Mouse (Mus musculus) CH12.LX (cell line): ENCODE results near the gene Maml2. TPM values are rescaled to one million over a fixed set of nuclear protein-coding genes. Genes with fewer than 3 reads are reported as not detected.

ENCODE experiments used
- DNase-seq: peaks from one replicate; pipeline ENCODE4 v3.0.0-alpha.2; 2013; ENCODE audit errors: extremely low read depth
- H3K27ac ChIP-seq: 2 replicates; pipeline ENCODE4 v1.5.1; 2012; ENCODE audit warnings: low read depth, mild to moderate bottlenecking, control low read depth, moderate library complexity; ENCODE audit not compliant: insufficient read depth
- H3K27me3 ChIP-seq: replicated peaks from 2 replicates; pipeline ENCODE3; 2012; ENCODE audit warnings: inconsistent platforms
- H3K36me3 ChIP-seq, 2 experiments: replicated peaks in 1 of 2; 2 replicates each; pipeline versions ENCODE3 to v1.6.1; 2012; ENCODE audit warnings: inconsistent platforms in 1 of 2, low read length in 1 of 2, mild to moderate bottlenecking in 1 of 2, mixed read lengths in 1 of 2, moderate library complexity in 1 of 2; ENCODE audit not compliant: control insufficient read depth in 1 of 2, insufficient read depth in 1 of 2
- H3K4me1 ChIP-seq, 2 experiments: 2 replicates each; pipeline ENCODE4 v1.6.1; 2012; ENCODE audit warnings: inconsistent platforms in 1 of 2, moderate library complexity in 1 of 2; ENCODE audit not compliant: insufficient read depth in 2 of 2, control insufficient read depth in 1 of 2
- H3K4me2 ChIP-seq: 2 replicates; pipeline ENCODE4 v1.6.1; 2012; ENCODE audit warnings: low read depth, mild to moderate bottlenecking, control low read depth; ENCODE audit not compliant: poor library complexity, insufficient read depth, severe bottlenecking
- H3K4me3 ChIP-seq, 3 experiments: fragments of 150-350 bp in 1 of 3; sonication (generic) in 1 of 3; replicated peaks in 1 of 3; 2 replicates each; pipeline versions ENCODE3 to v1.5.1; 2011 to 2012; ENCODE audit warnings: low read depth in 2 of 3, low read length in 2 of 3, mild to moderate bottlenecking in 2 of 3, moderate library complexity in 2 of 3, control low read depth in 1 of 3, improper control_type of control experiment in 1 of 3, inconsistent platforms in 1 of 3, mixed read lengths in 1 of 3; ENCODE audit not compliant: poor library complexity in 1 of 3
- H3K79me2 ChIP-seq: replicated peaks from 2 replicates; pipeline ENCODE4 v1.6.1; 2012; ENCODE audit warnings: mild to moderate bottlenecking, moderate library complexity; ENCODE audit not compliant: control insufficient read depth, poor library complexity, insufficient read depth, severe bottlenecking; ENCODE audit errors: extremely low read depth
- H3K9ac ChIP-seq: 2 replicates; pipeline ENCODE4 v1.6.1; 2012; ENCODE audit warnings: low read depth, mild to moderate bottlenecking, control low read depth, moderate library complexity; ENCODE audit not compliant: insufficient read depth
- H3K9me3 ChIP-seq: replicated peaks from 2 replicates; pipeline ENCODE3; 2012; ENCODE audit warnings: low read length, inconsistent platforms, mixed read lengths
- BHLHE40 ChIP-seq: IDR thresholded peaks from 2 replicates; pipeline ENCODE4 v1.6.1; 2011; ENCODE audit warnings: mild to moderate bottlenecking, low read depth, low read length, improper control_type of control experiment
- CHD1 ChIP-seq: IDR thresholded peaks from 2 replicates; pipeline ENCODE4 v1.6.1; 2012; ENCODE audit warnings: low read depth, low read length, improper control_type of control experiment, inconsistent platforms
- CHD2 ChIP-seq: IDR thresholded peaks from 2 replicates; pipeline ENCODE4 v1.6.1; 2011; ENCODE audit warnings: low read length, improper control_type of control experiment
- CTCF ChIP-seq, 2 experiments: IDR thresholded peaks in 1 of 2; conservative IDR thresholded peaks in 1 of 2; 2 replicates each; pipeline ENCODE4 v1.5.1; 2011 to 2012; ENCODE audit warnings: low read depth in 2 of 2, low read length in 2 of 2, improper control_type of control experiment in 1 of 2, inconsistent platforms in 1 of 2, mild to moderate bottlenecking in 1 of 2, moderate library complexity in 1 of 2
- EP300 ChIP-seq: IDR thresholded peaks from 2 replicates; pipeline ENCODE4 v1.6.1; 2011; ENCODE audit warnings: low read length, improper control_type of control experiment
- ETS1 ChIP-seq: conservative IDR thresholded peaks from 2 replicates; pipeline ENCODE4 v1.6.1; 2012; ENCODE audit warnings: low read depth, mild to moderate bottlenecking, inconsistent platforms, low read length, improper control_type of control experiment, moderate library complexity
- HCFC1 ChIP-seq: IDR thresholded peaks from 2 replicates; pipeline ENCODE4 v1.6.1; 2012; ENCODE audit warnings: low read depth, mild to moderate bottlenecking, inconsistent platforms, low read length, improper control_type of control experiment
- IRF4 ChIP-seq: IDR thresholded peaks from 2 replicates; pipeline ENCODE4 v1.6.1; 2014; ENCODE audit warnings: low read depth, mild to moderate bottlenecking, inconsistent platforms, low read length, improper control_type of control experiment
- JUND ChIP-seq: conservative IDR thresholded peaks from 2 replicates; pipeline ENCODE4 v1.6.1; 2011; ENCODE audit warnings: low read depth, low read length, improper control_type of control experiment
- KAT2A ChIP-seq: IDR thresholded peaks from 2 replicates; pipeline ENCODE4 v1.6.1; 2012; ENCODE audit warnings: low read length, improper control_type of control experiment, inconsistent platforms; ENCODE audit not compliant: insufficient replicate concordance
- MAFK ChIP-seq: IDR thresholded peaks from 2 replicates; pipeline ENCODE4 v1.6.1; 2011; ENCODE audit warnings: low read length, improper control_type of control experiment; ENCODE audit not compliant: insufficient replicate concordance
- MAX ChIP-seq: IDR thresholded peaks from 2 replicates; pipeline ENCODE4 v1.6.1; 2011; ENCODE audit warnings: low read length, improper control_type of control experiment
- MEF2A ChIP-seq: IDR thresholded peaks from 2 replicates; pipeline ENCODE4 v1.6.1; 2014; ENCODE audit warnings: low read depth, mild to moderate bottlenecking, inconsistent platforms, low read length, improper control_type of control experiment, borderline replicate concordance
- MXI1 ChIP-seq: IDR thresholded peaks from 2 replicates; pipeline ENCODE4 v1.6.1; 2011; ENCODE audit warnings: mild to moderate bottlenecking, low read depth, low read length, improper control_type of control experiment
- MYC ChIP-seq: IDR thresholded peaks from 2 replicates; pipeline ENCODE4 v1.6.1; 2011; ENCODE audit warnings: low read depth, mild to moderate bottlenecking, improper control_type of control experiment, low read length
- NRF1 ChIP-seq: IDR thresholded peaks from 2 replicates; pipeline ENCODE4 v1.6.1; 2014; ENCODE audit warnings: low read depth, mild to moderate bottlenecking, inconsistent platforms, low read length, improper control_type of control experiment, moderate library complexity
- POLR2A ChIP-seq: IDR thresholded peaks from 2 replicates; pipeline ENCODE4 v1.6.1; 2011; ENCODE audit warnings: low read depth, mild to moderate bottlenecking, improper control_type of control experiment, low read length
- POLR2AphosphoS2 ChIP-seq: IDR thresholded peaks from 2 replicates; pipeline ENCODE4 v1.6.1; 2011; ENCODE audit warnings: low read depth, low read length, improper control_type of control experiment
- RAD21 ChIP-seq: IDR thresholded peaks from 2 replicates; pipeline ENCODE4 v1.6.1; 2011; ENCODE audit warnings: low read depth, mild to moderate bottlenecking, low read length, improper control_type of control experiment, moderate library complexity
- RCOR1 ChIP-seq: conservative IDR thresholded peaks from 2 replicates; pipeline ENCODE4 v1.6.1; 2012; ENCODE audit warnings: low read depth, mild to moderate bottlenecking, inconsistent platforms, low read length, improper control_type of control experiment
- SIN3A ChIP-seq: IDR thresholded peaks from 2 replicates; pipeline ENCODE4 v1.6.1; 2012; ENCODE audit warnings: low read length, improper control_type of control experiment, inconsistent platforms
- SMC3 ChIP-seq: IDR thresholded peaks from 2 replicates; pipeline ENCODE4 v1.6.1; 2011; ENCODE audit warnings: low read depth, low read length, improper control_type of control experiment
- TBP ChIP-seq: conservative IDR thresholded peaks from 2 replicates; pipeline ENCODE4 v1.6.1; 2011; ENCODE audit warnings: low read depth, low read length, improper control_type of control experiment
- TCF12 ChIP-seq: IDR thresholded peaks from 2 replicates; pipeline ENCODE4 v1.6.1; 2014; ENCODE audit warnings: low read depth, mild to moderate bottlenecking, inconsistent platforms, low read length, improper control_type of control experiment
- USF1 ChIP-seq: IDR thresholded peaks from 2 replicates; pipeline ENCODE4 v1.6.1; 2014; ENCODE audit warnings: low read depth, mild to moderate bottlenecking, inconsistent platforms, low read length, improper control_type of control experiment
- USF2 ChIP-seq: conservative IDR thresholded peaks from 2 replicates; pipeline ENCODE4 v1.6.1; 2011; ENCODE audit warnings: low read depth, low read length, improper control_type of control experiment
- ZNF384 ChIP-seq: IDR thresholded peaks from 2 replicates; pipeline ENCODE4 v1.6.1; 2012; ENCODE audit warnings: low read depth, low read length, improper control_type of control experiment, inconsistent platforms
- dilution Hi-C: fragments of 300-500 bp; cut with MboI; formaldehyde crosslinking; loops from 2 replicates; pipeline ENCODE4 v1.14.3; 2020; ENCODE audit warnings: low sequenced_read_pairs; ENCODE audit not compliant: extremely low pct_unique_long_range_greater_than_20kb, extremely low pct_ligation_motif_present
- in situ Hi-C: fragments of 300-500 bp; cut with MboI; formaldehyde crosslinking; loops from 3 replicates; pipeline ENCODE4 v1.14.3; 2019; ENCODE audit warnings: low sequenced_read_pairs, low pct_ligation_motif_present, low pct_unique_long_range_greater_than_20kb, mixed read lengths
- polyA plus RNA-seq: library from polyadenylated mRNA; unstranded; fragments of >175 nt; gene quantifications from 2 replicates; pipeline ENCODE4 v1.2.1, GENCODE M21; 2012; ENCODE audit warnings: low read depth; ENCODE audit not compliant: insufficient read length
- total RNA-seq, 2 experiments: library from RNA; depleted of rRNA; stranded (reverse); fragments of 300-350 nt in 1 of 2; fragments of >200 nt in 1 of 2; gene quantifications; 2 replicates each; pipeline ENCODE4 v1.2.3; 2012 to 2014

Gene Maml2
- total and polyA plus RNA-seq, 3 experiments = 5.9 to 9.1 (median 5.9) TPM

GRCm38 (mm10) chr9:13465358-13466020 lies 167.7 kb downstream of the Maml2 start:
- Histone ChIP-seq H3K4me2 (peak overlapping the region; percentile 88; the same call in 1 of the 2 replicates), H3K4me1 (peaks cover 25 to 59% of the 10 kb centered on the region in 2 experiments), H3K36me3 (peaks cover 0 to 5% of the 10 kb centered on the region in 2 experiments), H3K9ac (peak overlapping the region; percentile 58; the same call in 1 of the 2 replicates), H3K27me3 (no peaks in the 10 kb centered on the region), H3K79me2 (0 out of 2 replicates have a peak, but pooled peaks cover 3% of the 10 kb centered on the region), H3K9me3 (no peaks in the 10 kb centered on the region), H3K4me3 (no peak overlapping the region), H3K27ac (no peak overlapping the region)
- dilution Hi-C loops = no loop called here
- in situ Hi-C loops = no loop called here
- no peak for DNase-seq
- TF ChIP-seq CHD1 (peak; percentile 24; the same call in 1 of the 2 replicates), JUND (no peak)
- TF ChIP-seq, all 38 proteins: peak for 1

DNA sequence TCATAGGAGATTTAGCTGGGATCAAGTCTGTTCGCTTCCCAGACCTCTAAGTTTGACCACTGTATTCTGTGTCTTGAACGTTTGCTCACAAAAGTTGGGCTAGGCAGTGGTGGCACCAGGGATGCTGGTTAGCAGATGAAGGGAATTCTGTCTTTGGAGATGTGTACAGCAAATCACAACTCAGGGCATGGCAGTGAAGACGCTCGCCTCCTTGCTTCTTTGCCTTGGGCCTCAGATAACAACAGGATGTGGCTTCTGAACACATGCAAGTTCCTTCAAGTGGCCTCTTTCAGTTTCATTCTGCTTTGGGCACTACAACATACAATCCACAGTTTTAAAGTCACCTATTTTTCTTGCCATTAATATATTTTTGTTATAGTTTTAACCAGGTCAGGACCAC lies 168.6 kb downstream of the Maml2 start:
- Histone ChIP-seq H3K4me3 (peak overlapping the region in 2 of 3 experiments; percentile 29 to 53), H3K9ac (peak overlapping the region; percentile 59), H3K27me3 (no peaks in the 10 kb centered on the region), H3K9me3 (no peaks in the 10 kb centered on the region), H3K79me2 (0 out of 2 replicates have a peak, but pooled peaks cover 3% of the 10 kb centered on the region)
- dilution Hi-C loops = no loop called here
- DNase-seq = peak; percentile 69
- TF ChIP-seq RCOR1 (peak; percentile 70; the same call in 1 of the 2 replicates), CHD1 (peak; percentile 40; the same call in 1 of the 2 replicates), MXI1 (no peak; the same call in 1 of the 2 replicates), MAFK (0 out of 2 replicates have a peak, but pooled peaks have one; percentile 34), MEF2A (peak; percentile 73; the same call in 1 of the 2 replicates), CTCF (conservative IDR thresholded peaks at IDR 0.05 in 1 of 2, IDR thresholded peaks at IDR 0.05 in 1 of 2; ENCODE audit: low read depth in 2 of 2, low read length in 2 of 2) (no peak), EP300 (peak; percentile 89), POLR2A (peak; percentile 42; the same call in 1 of the 2 replicates), HCFC1 (peak; percentile 48), SMC3 (no peak; the same call in 1 of the 2 replicates), ETS1 (peak; percentile 82), ZNF384 (0 out of 2 replicates have a peak, but pooled peaks have one; percentile 3), NRF1 (no peak), KAT2A (no peak), MYC (no peak; the same call in 1 of the 2 replicates), MAX (peak; percentile 62), TCF12 (peak; percentile 89), JUND (no peak), IRF4 (peak; percentile 96), POLR2AphosphoS2 (no peak), CHD2 (0 out of 2 replicates have a peak, but pooled peaks have one; percentile 51), TBP (peak; percentile 93), RAD21 (peak; percentile 4), SIN3A (peak; percentile 82; the same call in 1 of the 2 replicates), BHLHE40 (peak; percentile 97), USF1 (no peak), USF2 (no peak)
- TF ChIP-seq, all 38 proteins: peak for 17
- in situ Hi-C loops = no loop called here
- peaks cover 0 to 3% of the 10 kb centered on the region in 2 experiments for H3K36me3 ChIP-seq
- peak overlapping the region; percentile 68 for H3K27ac ChIP-seq
- peaks cover 27 to 65% of the 10 kb centered on the region in 2 experiments for H3K4me1 ChIP-seq
- peak overlapping the region; percentile 88 for H3K4me2 ChIP-seq
